Mouse (Mus musculus) gonadal fat pad, adult 2 months (tissue): ENCODE data around the gene Gm17545. TPM values are rescaled to one million over a fixed set of nuclear protein-coding genes. Genes with fewer than 3 reads are reported as not detected.

Experiments
- DNase-seq: peaks from one replicate; pipeline ENCODE4 v3.0.0-alpha.2; 2012; ENCODE audit warnings: low read depth
- polyA plus RNA-seq: library from polyadenylated mRNA; depleted of rRNA; stranded (reverse); fragments of >200 nt; gene quantifications from 2 replicates; pipeline ENCODE4 v1.2.3, GENCODE M21; 2012; rRNA removed

Gm17545 gene
- polyA plus RNA-seq, 1 experiment, result not detected

DNA sequence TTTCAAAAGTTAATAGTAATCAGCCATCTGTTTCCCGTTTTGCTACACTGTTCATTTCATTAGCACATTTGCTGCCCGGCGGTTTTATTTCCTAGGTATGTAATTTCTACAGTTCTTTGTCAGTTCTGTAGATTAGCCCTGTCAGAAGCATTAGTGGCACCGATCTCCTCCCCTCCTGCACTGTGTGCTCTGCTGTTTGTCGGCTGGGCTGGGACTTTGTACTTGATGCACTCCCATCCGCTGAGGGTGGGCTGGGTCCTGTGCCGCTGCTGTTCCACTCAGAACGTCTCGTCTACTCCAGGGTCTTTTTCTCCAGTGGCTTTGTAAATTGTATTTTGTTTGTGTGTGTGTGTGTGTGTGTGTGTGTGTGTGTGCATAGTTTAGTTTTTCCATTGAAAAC is 34.9 kb downstream of the Gm17545 start:
- no peak for DNase-seq

DNA sequence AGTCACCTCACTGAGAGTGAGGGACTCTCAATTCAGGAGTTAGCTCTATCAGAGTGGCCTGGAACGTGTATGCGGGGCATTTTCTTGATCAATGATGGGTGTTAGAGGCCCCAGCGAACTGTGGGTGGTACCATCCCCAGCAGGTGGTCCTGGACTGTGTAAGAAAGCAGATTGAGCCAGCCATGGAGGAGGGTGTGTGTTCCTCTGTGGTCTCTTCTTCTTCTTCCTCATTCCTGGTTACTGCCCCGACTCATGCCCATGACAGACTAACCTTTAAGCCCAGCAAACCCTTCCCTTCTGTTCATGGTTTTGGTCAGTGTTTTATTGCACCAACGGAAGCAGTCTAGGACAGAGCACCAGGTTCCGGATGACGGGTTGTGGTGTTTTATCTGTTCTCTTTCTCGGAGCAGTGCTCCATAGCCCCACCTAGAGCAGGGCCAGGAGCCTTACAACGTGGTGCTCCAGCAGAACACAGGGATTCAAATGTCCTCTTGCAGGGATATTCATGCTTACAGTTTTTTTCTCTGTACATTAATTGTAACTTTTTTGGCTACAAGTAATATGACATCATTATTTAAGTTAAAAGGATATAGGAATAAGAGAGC is 40.2 kb downstream of the Gm17545 start:
- DNase-seq, result no peak

DNA sequence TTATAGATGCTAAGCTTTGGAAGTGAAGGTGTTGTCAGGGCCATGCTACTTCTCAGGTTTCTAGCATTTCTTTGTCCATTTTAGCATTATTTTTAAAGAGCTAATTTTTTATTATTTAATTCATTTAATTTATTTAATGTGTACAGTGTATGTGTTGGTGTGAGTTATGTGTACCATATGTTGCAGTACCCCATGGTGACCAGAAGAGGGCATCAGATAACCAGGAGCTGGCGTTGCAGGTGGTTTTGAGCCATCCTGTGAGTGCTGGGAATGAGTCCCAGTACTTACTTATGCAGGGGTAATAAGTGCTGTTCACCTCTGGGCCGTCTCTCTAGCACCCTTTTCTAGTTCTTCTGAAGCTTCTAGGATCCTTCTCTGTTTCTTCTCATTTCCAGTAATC is 41.0 kb downstream of the Gm17545 start:
- no peak for DNase-seq

DNA sequence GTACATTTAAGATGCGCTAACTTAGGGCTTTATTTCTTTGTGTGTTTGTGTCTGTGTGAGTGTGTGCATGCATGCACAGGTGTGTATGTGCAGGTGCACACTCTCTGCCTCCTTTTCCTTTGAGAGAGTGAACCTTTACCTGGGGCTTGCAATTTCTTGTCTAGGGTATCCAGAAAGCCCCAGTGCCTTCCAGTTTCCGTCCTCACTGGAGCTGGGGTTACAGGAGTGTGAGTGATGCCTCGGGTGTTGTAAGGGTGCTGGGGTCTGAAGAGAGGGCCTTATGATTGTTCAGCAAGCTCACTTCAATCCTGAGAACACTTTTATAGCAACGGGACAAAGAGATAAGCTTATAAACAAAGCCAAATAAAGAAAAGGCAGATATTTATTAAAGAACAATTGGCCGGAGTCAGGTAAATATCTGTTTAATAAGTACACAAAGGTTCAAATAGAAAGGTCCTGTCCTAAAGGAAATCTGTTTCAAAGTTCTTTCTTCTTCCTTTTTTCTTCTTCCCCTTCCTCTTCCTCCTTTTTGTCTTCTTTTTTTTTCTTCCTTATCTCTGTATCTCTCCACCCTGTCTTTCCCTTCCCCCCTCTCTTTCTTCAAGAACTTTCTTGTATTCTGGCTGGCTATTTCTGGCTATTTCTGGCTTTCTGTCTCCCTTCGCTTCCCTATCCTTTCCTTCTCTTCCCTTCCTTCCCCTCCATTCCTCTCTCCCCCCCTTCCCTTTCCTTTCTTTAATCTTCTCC is 43.1 kb downstream of the Gm17545 start:
- DNase-seq, result no peak

DNA sequence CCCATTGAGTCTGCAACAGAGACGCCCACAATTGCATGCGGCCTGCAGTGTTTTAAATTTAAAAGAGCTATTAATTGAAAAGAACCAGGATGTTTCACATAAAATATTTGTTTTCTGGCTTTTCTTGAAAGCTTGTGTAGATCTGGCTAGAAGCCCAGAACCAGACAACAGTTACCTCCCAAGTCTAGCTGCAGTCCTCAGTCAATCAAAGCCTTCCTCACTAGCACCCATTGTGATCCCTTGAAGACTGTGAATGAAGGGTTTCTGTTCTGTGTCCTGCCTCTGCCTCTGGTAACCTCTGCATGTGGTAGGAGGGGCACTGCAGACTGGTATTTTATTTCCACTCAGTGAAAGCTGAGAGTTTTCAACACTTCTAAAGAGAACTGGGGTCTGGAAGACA is 48.9 kb downstream of the Gm17545 start:
- no peak for DNase-seq

DNA sequence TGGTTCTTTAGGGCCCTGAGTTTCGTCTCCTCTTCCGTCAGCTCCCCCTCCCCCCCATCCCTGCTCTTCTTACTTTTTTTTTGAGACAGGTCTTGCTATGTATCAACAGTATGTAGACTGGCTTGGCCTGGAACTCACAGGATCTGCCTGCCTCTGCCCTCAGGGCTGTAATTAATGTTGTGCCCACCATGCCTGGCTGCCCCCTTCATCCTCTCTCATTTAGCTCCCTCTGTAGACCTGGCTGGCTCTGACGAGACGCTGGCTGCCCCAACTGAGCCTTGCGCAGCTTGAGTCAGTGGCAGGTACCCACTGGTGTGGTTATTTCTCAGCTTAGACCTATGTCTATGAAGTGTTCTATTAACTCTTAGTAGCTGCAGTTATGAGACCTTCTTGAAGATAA is 49.5 kb downstream of the Gm17545 start:
- DNase-seq, result no peak

DNA sequence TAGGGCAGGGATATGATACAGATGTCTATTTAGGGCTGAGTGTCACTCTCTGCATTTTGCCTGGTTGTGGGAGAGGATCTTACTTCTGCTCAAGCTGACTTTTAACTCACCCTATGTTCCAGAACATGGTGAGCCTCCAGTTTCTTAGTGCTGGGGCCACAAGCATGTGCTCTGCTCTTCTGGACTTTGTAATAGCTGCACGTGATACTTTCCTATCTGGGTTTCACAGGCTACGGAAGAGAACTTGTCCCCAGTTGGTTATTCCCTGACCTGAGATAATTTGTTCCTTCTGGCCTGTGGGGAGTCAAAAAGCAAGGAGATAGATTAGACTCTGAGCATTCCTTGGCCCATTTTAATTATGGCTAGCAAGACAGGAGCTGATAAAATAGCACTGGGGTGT is 51.5 kb downstream of the Gm17545 start:
- DNase-seq, result no peak

Other genes with a start within 250 kb of the Gm17545 start
- 21.1 TPM in 2 replicates for gene Zfp809, start 228.6 kb upstream of the Gm17545 start, polyA plus RNA-seq
- 0.26 and 0.30 TPM in 2 replicates for gene Zfp599, start 194.4 kb upstream of the Gm17545 start, polyA plus RNA-seq
- gene Zfp810, start 146.6 kb upstream of the Gm17545 start, polyA plus RNA-seq, result 11.2 and 13.2 TPM in 2 replicates
- 1.6 and 1.9 TPM in 2 replicates for gene Anln, start 65.1 kb upstream of the Gm17545 start, polyA plus RNA-seq
- 2.0 and 2.9 TPM in 2 replicates for gene 9530077C05Rik, start 42.8 kb upstream of the Gm17545 start, polyA plus RNA-seq
- 38.0 and 55.2 TPM in 2 replicates for gene Rp9, start 15.5 kb downstream of the Gm17545 start, polyA plus RNA-seq
- gene Bbs9, start 21.4 kb downstream of the Gm17545 start, polyA plus RNA-seq, result 14.4 and 17.6 TPM in 2 replicates